Mouse (Mus musculus): ENCODE data around the gene Tnik.

Gene Tnik

GRCm38 (mm10) chr3:28549391-28549790, 286.4 kb downstream of the Tnik start:
- no peak for DNase-seq (ENCODE audit: low spot score)

- no peak for DNase-seq (ENCODE audit: low spot score)
Observed at GRCm38 (mm10) chr3:28550497-28551093, 287.6 kb downstream of the Tnik start.

GRCm38 (mm10) chr3:28551756-28552155, 288.7 kb downstream of the Tnik start:
- no peak for DNase-seq (ENCODE audit: low spot score)

- DNase-seq (ENCODE audit: low spot score): no peak
Observed at GRCm38 (mm10) chr3:28554934-28555333, 291.9 kb downstream of the Tnik start.

GRCm38 (mm10) chr3:28555795-28556570, 293.0 kb downstream of the Tnik start:
- no peak for DNase-seq (ENCODE audit: low spot score)

GRCm38 (mm10) chr3:28558328-28558871, 295.4 kb downstream of the Tnik start:
- no peak for DNase-seq (ENCODE audit: low spot score)

GRCm38 (mm10) chr3:28561408-28561807, 298.4 kb downstream of the Tnik start:
- DNase-seq (ENCODE audit: low spot score): no peak

GRCm38 (mm10) chr3:28562612-28563332, 299.8 kb downstream of the Tnik start:
- DNase-seq (ENCODE audit: low spot score): no peak

- DNase-seq (ENCODE audit: low spot score): no peak
Observed at GRCm38 (mm10) chr3:28564370-28565357, 301.6 kb downstream of the Tnik start.

- DNase-seq (ENCODE audit: low spot score): no peak
Observed at GRCm38 (mm10) chr3:28577301-28577700, 314.3 kb downstream of the Tnik start.

GRCm38 (mm10) chr3:28578950-28579615, 316.1 kb downstream of the Tnik start:
- no peak for DNase-seq (ENCODE audit: low spot score)

- DNase-seq (ENCODE audit: low spot score): no peak
Observed at GRCm38 (mm10) chr3:28585750-28586465, 322.9 kb downstream of the Tnik start.

GRCm38 (mm10) chr3:28587808-28588207, 324.8 kb downstream of the Tnik start:
- no peak for DNase-seq (ENCODE audit: low spot score)

- DNase-seq (ENCODE audit: low spot score): no peak
Observed at GRCm38 (mm10) chr3:28591345-28591744, 328.3 kb downstream of the Tnik start.

GRCm38 (mm10) chr3:28593922-28594321, 330.9 kb downstream of the Tnik start:
- DNase-seq (ENCODE audit: low spot score): no peak

- DNase-seq (ENCODE audit: low spot score): no peak
Observed at GRCm38 (mm10) chr3:28599476-28599875, 336.5 kb downstream of the Tnik start.

GRCm38 (mm10) chr3:28606741-28607140, 343.7 kb downstream of the Tnik start:
- DNase-seq (ENCODE audit: low spot score): no peak

GRCm38 (mm10) chr3:28612330-28612729, 349.3 kb downstream of the Tnik start:
- DNase-seq (ENCODE audit: low spot score): no peak

- no peak for DNase-seq (ENCODE audit: low spot score)
Observed at GRCm38 (mm10) chr3:28616386-28616785, 353.4 kb downstream of the Tnik start.

- DNase-seq (ENCODE audit: low spot score): no peak
Observed at GRCm38 (mm10) chr3:28617008-28617627, 354.1 kb downstream of the Tnik start.

Measured in spleen, adult 12 weeks (tissue).